16 mouse cellular contexts compared by ENCODE assay signal in genomic region chr1:63256083-63256482, GRCm38 (mm10). TPM values are rescaled to one million over a fixed set of nuclear protein-coding genes. Genes with fewer than 3 reads are reported as not detected.
A peak's percentile ranks its signal among the peaks of the same experiment; 100 is the strongest.
DNase-seq lines count a peak whose midpoint lies in the region; ATAC-seq lines count a peak whose summit lies in the region.
"Had no signal": no experiment of that assay in that cellular context is flagged by ENCODE, and none has a peak within 500 bp of the region (broad histone marks: within the 10 kb centered on the region; RNA-seq: fewer than 3 reads in every experiment).

No protein-coding gene starts in this region.

- H3K36me3 ChIP-seq in forebrain, embryonic 10.5 days (replicated peaks): no peaks in the 10 kb centered on the region
- H3K36me3 ChIP-seq in hindbrain, embryonic 13.5 days: no peaks in the 10 kb centered on the region
- H3K36me3 ChIP-seq in neural tube, embryonic 14.5 days (ENCODE audit: control insufficient read depth, insufficient read depth, low read length): no peaks in the 10 kb centered on the region
- H3K36me3 ChIP-seq: heart, embryonic 12.5 days; liver, embryonic 15.5 days; stomach, embryonic 15.5 days had no signal

- ATAC-seq in hindbrain, embryonic 13.5 days (ENCODE audit: low FRiP score): peak; percentile 70; the same call in 1 of the 2 replicates
- ATAC-seq in neural tube, embryonic 14.5 days (ENCODE audit: low read depth): peak; percentile 82

- H3K4me1 ChIP-seq in forebrain, embryonic 10.5 days: peaks cover 52% of the 10 kb centered on the region
- H3K4me1 ChIP-seq in hindbrain, embryonic 13.5 days (replicated peaks): peaks cover 30% of the 10 kb centered on the region
- H3K4me1 ChIP-seq in neural tube, embryonic 14.5 days (ENCODE audit: control insufficient read depth, insufficient read depth, low read length): peaks cover 8% of the 10 kb centered on the region; the same call in 1 of the 2 replicates
- H3K4me1 ChIP-seq: heart, embryonic 12.5 days; liver, embryonic 15.5 days; stomach, embryonic 15.5 days had no signal

- no peak overlapping the region for H3K4me2 ChIP-seq in hindbrain, embryonic 13.5 days
- no peak overlapping the region for H3K4me2 ChIP-seq in neural tube, embryonic 14.5 days (ENCODE audit: low read depth, low read length)
- H3K4me2 ChIP-seq: heart, embryonic 12.5 days; liver, embryonic 15.5 days; stomach, embryonic 15.5 days had no signal

- peak; percentile 46 for DNase-seq in embryo, embryonic 10.5 days (ENCODE audit: low spot score)
- no peak for DNase-seq in embryo, embryonic 10 days (ENCODE audit: low spot score)
- no peak for DNase-seq in forebrain, embryonic 10.5 days (ENCODE audit: extremely low spot score, low spot score)
- no peak for DNase-seq in ovary, postnatal 14 days (ENCODE audit: low spot score)
- DNase-seq in kidney, adult 18-20 months: no peak
- no peak for DNase-seq in yolk sac, embryonic 10.5 days (ENCODE audit: low spot score)
- DNase-seq: adrenal gland, adult 8-10 months; gastrocnemius, postnatal 10 days; kidney, postnatal 10 days; thymus, postnatal 4 days had no signal

- 27% methylated on average over 5 of the region's 5 CpGs for WGBS in forebrain, embryonic 10.5 days
- 12% methylated on average over 5 of the region's 5 CpGs for WGBS in hindbrain, embryonic 13.5 days
- 13% methylated on average over 5 of the region's 5 CpGs for WGBS in neural tube, embryonic 14.5 days

- no peak overlapping the region for H3K4me3 ChIP-seq in forebrain, embryonic 10.5 days
- no peak overlapping the region for H3K4me3 ChIP-seq in hindbrain, embryonic 13.5 days
- H3K4me3 ChIP-seq in neural tube, embryonic 14.5 days (ENCODE audit: low read depth, low read length): no peak overlapping the region
- H3K4me3 ChIP-seq: heart, embryonic 12.5 days; liver, embryonic 15.5 days; stomach, embryonic 15.5 days had no signal

- H3K27ac ChIP-seq in forebrain, embryonic 10.5 days: peak overlapping the region; percentile 37
- peak overlapping the region; percentile 89 for H3K27ac ChIP-seq in hindbrain, embryonic 13.5 days
- peak overlapping the region; percentile 53 for H3K27ac ChIP-seq in neural tube, embryonic 14.5 days (ENCODE audit: low read depth, low read length)
- H3K27ac ChIP-seq: liver, embryonic 15.5 days; stomach, embryonic 15.5 days had no signal

- peaks cover 98% of the 10 kb centered on the region for H3K27me3 ChIP-seq in forebrain, embryonic 10.5 days (ENCODE audit: poor library complexity, severe bottlenecking)
- peaks cover 93% of the 10 kb centered on the region for H3K27me3 ChIP-seq in hindbrain, embryonic 13.5 days
- peaks cover 31% of the 10 kb centered on the region for H3K27me3 ChIP-seq in neural tube, embryonic 14.5 days (ENCODE audit: control insufficient read depth, insufficient read depth, low read length)

- no peak overlapping the region for H3K9ac ChIP-seq in hindbrain, embryonic 13.5 days
- H3K9ac ChIP-seq in neural tube, embryonic 14.5 days (replicated peaks; ENCODE audit: low read depth, low read length): no peak overlapping the region
- H3K9ac ChIP-seq: heart, embryonic 12.5 days; liver, embryonic 15.5 days; stomach, embryonic 15.5 days had no signal

- H3K9me3 ChIP-seq in forebrain, embryonic 10.5 days: no peaks in the 10 kb centered on the region
- H3K9me3 ChIP-seq in hindbrain, embryonic 13.5 days: no peaks in the 10 kb centered on the region
- no peaks in the 10 kb centered on the region for H3K9me3 ChIP-seq in neural tube, embryonic 14.5 days (ENCODE audit: control insufficient read depth, low read length)
- H3K9me3 ChIP-seq: heart, embryonic 12.5 days; liver, embryonic 15.5 days; stomach, embryonic 15.5 days had no signal

RNA-seq across cellular contexts. Expression of gene Zdbf2, which starts 17.0 kb away (rescaled TPM):
- 21.6 and 25.1 TPM in 2 replicates for polyA plus RNA-seq in forebrain, embryonic 10.5 days (2016; fragmentation: Nextera tagmentation; extraction: Ambion mirVana)
- 34.9 and 36.9 TPM in 2 replicates for polyA plus RNA-seq in hindbrain, embryonic 13.5 days (2015; fragmentation: Nextera tagmentation; extraction: Ambion mirVana)
- polyA plus RNA-seq in neural tube, embryonic 14.5 days (2014; fragmentation: Nextera tagmentation; extraction: Ambion mirVana): 25.6 and 36.0 TPM in 2 replicates
- polyA plus RNA-seq: small intestine, adult 2 months had no signal

RNA-seq across cellular contexts. Expression of gene Gpr1, which starts 41.7 kb away (rescaled TPM):
- polyA plus RNA-seq in forebrain, embryonic 10.5 days (2016; fragmentation: Nextera tagmentation; extraction: Ambion mirVana): 0.26 and 0.33 TPM in 2 replicates
- 0.47 and 0.73 TPM in 2 replicates for polyA plus RNA-seq in hindbrain, embryonic 13.5 days (2015; fragmentation: Nextera tagmentation; extraction: Ambion mirVana)
- 0.73 and 1.3 TPM in 2 replicates for polyA plus RNA-seq in neural tube, embryonic 14.5 days (2014; fragmentation: Nextera tagmentation; extraction: Ambion mirVana)
- polyA plus RNA-seq: small intestine, adult 2 months had no signal

Comparison
In these comparisons a context has a peak if more than half of its experiments do, and no peak if none do; other contexts are left out.
1. H3K27ac ChIP-seq: peak in every context shown above with its lines; median percentile 89 in hindbrain, embryonic 13.5 days; 53 in neural tube, embryonic 14.5 days; 37 in forebrain, embryonic 10.5 days.